Mouse (Mus musculus): Measurements from ENCODE around the gene Kif15. TPM values are rescaled to one million over a fixed set of nuclear protein-coding genes. Genes with fewer than 3 reads are reported as not detected.

Gene Kif15
- polyA plus RNA-seq, 1 experiment = 0.92 TPM

- no peak for TF ChIP-seq CTCF (IDR thresholded peaks at IDR 0.05; ENCODE audit: insufficient read depth, low read length)
- TF ChIP-seq POLR2A (IDR thresholded peaks at IDR 0.05; ENCODE audit: borderline replicate concordance, extremely low read depth, low read depth, low read length) = no peak
These were observed 53.9 kb downstream of the Kif15 start for GRCm38 (mm10) chr9:123004718-123005117.

DNA sequence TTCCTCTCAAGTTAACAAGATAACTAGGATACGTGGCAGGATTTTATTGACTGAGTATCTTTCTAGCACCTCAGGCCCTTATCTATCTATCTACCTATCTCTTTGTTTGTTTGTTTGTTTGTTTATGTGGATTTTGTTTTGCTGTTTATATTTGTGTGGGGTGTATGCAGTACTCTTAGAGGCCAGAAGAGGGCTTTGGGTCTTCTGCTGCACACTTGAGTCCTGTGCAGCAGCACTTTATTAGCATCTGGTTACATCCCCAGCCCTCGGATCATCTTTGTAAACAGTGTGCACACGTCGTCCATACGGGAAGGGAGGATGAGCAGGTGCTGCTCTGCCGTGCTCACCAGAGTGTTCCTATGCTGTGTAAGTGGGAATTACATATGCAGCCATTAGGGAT is 55.2 kb downstream of the Kif15 start:
- no peak overlapping the region for H3K4me3 ChIP-seq (replicated peaks; ENCODE audit: extremely low read depth, low read depth, low read length)
- 70% methylated on average over 6 of the region's 6 CpGs for WGBS
- TF ChIP-seq CTCF (IDR thresholded peaks at IDR 0.05; ENCODE audit: insufficient read depth, low read length) = 0 out of 2 replicates have a peak, but pooled peaks have one; percentile 7
- TF ChIP-seq POLR2A (IDR thresholded peaks at IDR 0.05; ENCODE audit: borderline replicate concordance, extremely low read depth, low read depth, low read length) = no peak

More at GRCm38 (mm10) chr9:123004718-123005117, 53.9 kb downstream of the Kif15 start:
- DNase-seq = no peak
- no peaks in the 10 kb centered on the region for H3K4me1 ChIP-seq (ENCODE audit: control insufficient read depth, insufficient read depth, low read length)
- no peak overlapping the region for H3K4me3 ChIP-seq (replicated peaks; ENCODE audit: extremely low read depth, low read depth, low read length)
- 96% methylated on average over 2 of the region's 2 CpGs for WGBS

DNA sequence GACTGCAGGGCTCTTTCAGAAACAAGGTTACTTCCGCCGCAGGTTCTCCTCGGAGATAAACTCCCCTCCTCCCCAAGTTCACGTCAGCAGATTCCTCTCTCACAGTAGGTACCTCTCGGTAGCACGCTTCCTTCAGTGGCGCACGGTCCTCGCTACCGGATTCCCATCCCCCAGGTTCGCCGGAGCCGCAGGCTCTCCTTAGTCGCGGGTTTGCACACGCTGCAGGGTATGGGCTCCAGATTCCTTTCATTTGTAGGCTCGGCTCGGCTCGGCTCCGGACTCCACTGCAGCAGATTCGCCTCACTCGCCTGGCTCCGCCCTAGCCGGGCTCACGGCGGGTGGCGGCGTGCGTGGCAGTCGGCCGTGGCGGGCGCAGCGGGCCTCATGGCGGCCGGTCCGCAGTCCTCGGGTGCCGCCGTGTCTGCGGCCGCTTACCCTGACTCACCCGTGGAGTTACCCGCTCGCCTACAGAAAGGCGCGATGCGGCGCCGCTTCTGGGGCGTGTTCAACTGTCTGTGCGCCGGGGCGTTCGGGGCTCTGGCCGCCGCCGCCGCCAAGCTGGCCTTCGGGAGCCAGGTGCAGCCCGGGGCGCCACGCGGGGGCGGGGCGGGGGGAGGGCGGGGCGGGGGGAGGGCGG is 70.3 kb downstream of the Kif15 start, which contains the start of gene Tmem42:
TSS of gene Tmem42 (plus strand) at position 332 of the 637 bp plus-strand sequence.
- under 1% methylated on average over 51 of the region's 69 CpGs for WGBS
- TF ChIP-seq POLR2A (IDR thresholded peaks at IDR 0.05; ENCODE audit: borderline replicate concordance, extremely low read depth, low read depth, low read length) = 0 out of 2 replicates have a peak, but pooled peaks have one; percentile 23
- TF ChIP-seq CTCF (IDR thresholded peaks at IDR 0.05; ENCODE audit: insufficient read depth, low read length) = no peak
- DNase-seq = peak; percentile 83
- peak within 1 kb of the TSS; percentile 68 for H3K4me3 ChIP-seq (replicated peaks; ENCODE audit: extremely low read depth, low read depth, low read length)
- no peaks in the 10 kb centered on the region for H3K4me1 ChIP-seq (ENCODE audit: control insufficient read depth, insufficient read depth, low read length)

More for the DNA sequence above, 55.2 kb downstream of the Kif15 start:
- no peaks in the 10 kb centered on the region for H3K4me1 ChIP-seq (ENCODE audit: control insufficient read depth, insufficient read depth, low read length)
- DNase-seq = no peak

- DNase-seq = peak; percentile 53
- H3K4me3 ChIP-seq (replicated peaks; ENCODE audit: extremely low read depth, low read depth, low read length) = peak overlapping the region; percentile 52
- WGBS = 31% methylated on average over 18 of the region's 24 CpGs
- TF ChIP-seq CTCF (IDR thresholded peaks at IDR 0.05; ENCODE audit: insufficient read depth, low read length) (no peak), POLR2A (IDR thresholded peaks at IDR 0.05; ENCODE audit: borderline replicate concordance, extremely low read depth, low read depth, low read length) (no peak)
- no peaks in the 10 kb centered on the region for H3K4me1 ChIP-seq (ENCODE audit: control insufficient read depth, insufficient read depth, low read length)
These were observed 71.0 kb downstream of the Kif15 start for GRCm38 (mm10) chr9:123021636-123022379.

DNA sequence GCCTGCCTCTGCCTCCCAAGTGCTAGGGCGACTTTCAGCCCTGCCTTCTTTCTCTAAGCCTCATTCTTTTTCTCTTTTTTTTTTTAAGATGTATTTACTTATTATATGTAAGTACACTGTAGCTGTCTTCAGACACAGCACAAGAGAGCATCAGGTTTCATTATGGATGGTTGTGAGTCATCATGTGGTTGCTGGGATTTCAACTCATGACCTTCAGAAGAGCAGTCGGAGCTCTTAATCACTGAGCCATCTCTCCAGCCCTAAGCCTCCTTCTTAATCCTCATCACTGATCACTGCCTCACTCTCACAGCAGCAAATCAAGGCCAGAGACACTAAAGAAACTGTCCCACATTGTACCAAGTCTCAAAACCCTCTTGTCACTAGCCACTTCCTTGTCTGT is 73.4 kb downstream of the Kif15 start:
- TF ChIP-seq POLR2A (IDR thresholded peaks at IDR 0.05; ENCODE audit: borderline replicate concordance, extremely low read depth, low read depth, low read length) (no peak), CTCF (IDR thresholded peaks at IDR 0.05; ENCODE audit: insufficient read depth, low read length) (no peak)
- H3K4me1 ChIP-seq (ENCODE audit: control insufficient read depth, insufficient read depth, low read length) = no peaks in the 10 kb centered on the region
- H3K4me3 ChIP-seq (replicated peaks; ENCODE audit: extremely low read depth, low read depth, low read length) = no peak overlapping the region
- no peak for DNase-seq
- 78% methylated on average over 2 of the region's 2 CpGs for WGBS

DNA sequence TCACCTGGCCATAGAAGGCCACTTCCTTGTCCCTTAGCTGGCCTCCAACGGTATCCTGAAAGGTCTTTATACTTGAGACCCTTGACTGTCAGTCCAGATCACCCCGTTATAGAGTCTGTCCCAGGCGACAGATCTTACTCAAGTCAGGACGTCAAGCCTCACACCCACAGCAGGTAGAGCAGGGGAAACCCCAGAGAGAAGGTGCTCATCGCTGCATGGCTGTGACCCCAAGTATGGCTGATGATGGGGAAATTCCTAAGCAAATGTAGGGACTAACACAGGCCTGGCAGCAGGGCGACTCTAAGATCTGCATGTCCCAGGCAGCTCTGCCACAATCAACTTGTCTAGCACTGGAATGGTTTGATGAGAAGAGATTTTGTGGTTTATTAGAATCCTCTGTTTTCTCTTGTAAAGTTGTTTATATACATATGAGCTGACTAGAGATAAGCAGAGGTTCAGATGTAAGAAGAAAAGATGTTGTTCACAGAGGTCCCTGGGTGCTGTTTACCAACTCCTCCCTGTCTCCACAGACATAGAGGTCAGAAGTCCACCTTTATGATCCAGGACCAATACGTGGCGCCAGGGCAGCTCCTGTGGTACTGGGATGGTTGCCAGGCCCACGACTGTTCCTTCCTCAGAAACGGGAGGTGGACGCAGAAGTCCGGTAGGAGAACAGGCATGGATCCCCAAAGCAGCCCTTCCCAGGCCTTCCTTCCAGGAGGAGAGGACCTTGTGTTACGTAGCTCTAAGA is 80.8 kb downstream of the Kif15 start:
- Histone ChIP-seq H3K4me3 (replicated peaks; ENCODE audit: extremely low read depth, low read depth, low read length) (no peak overlapping the region), H3K4me1 (ENCODE audit: control insufficient read depth, insufficient read depth, low read length) (no peaks in the 10 kb centered on the region)
- TF ChIP-seq CTCF (IDR thresholded peaks at IDR 0.05; ENCODE audit: insufficient read depth, low read length) = no peak
- no peak for TF ChIP-seq POLR2A (IDR thresholded peaks at IDR 0.05; ENCODE audit: borderline replicate concordance, extremely low read depth, low read depth, low read length)
- DNase-seq = no peak
- WGBS = 71% methylated on average over 13 of the region's 13 CpGs

GRCm38 (mm10) chr9:123034426-123034825 is 83.6 kb downstream of the Kif15 start, which contains the start of gene Tgm4:
Gene Tgm4, plus strand, starts transcription at chr9:123034726.
- WGBS = 75% methylated on average over 4 of the region's 4 CpGs
- DNase-seq = no peak
- no peaks in the 10 kb centered on the region for H3K4me1 ChIP-seq (ENCODE audit: control insufficient read depth, insufficient read depth, low read length)
- TF ChIP-seq CTCF (IDR thresholded peaks at IDR 0.05; ENCODE audit: insufficient read depth, low read length) = no peak
- no peak for TF ChIP-seq POLR2A (IDR thresholded peaks at IDR 0.05; ENCODE audit: borderline replicate concordance, extremely low read depth, low read depth, low read length)
- no peak within 1 kb of the TSS for H3K4me3 ChIP-seq (replicated peaks; ENCODE audit: extremely low read depth, low read depth, low read length)

DNA sequence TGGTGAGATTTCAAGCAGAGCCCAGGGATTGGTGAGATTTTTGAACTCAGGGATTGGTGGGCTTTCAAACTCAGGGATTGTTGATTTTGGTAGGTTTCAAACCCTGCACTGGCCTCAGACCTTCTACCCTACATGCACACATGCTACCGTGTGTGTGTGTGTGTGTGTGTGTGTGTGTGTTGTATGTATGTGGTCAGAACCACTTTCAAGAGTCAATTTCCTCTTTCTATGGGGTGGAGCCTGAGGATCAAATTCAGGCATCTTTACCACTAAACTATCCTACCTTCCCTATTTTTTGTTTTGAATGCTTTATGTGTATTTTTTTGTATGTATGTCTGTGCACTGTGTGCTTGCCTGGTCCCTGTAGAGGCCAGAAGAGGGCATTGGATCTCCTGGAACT is 96.8 kb downstream of the Kif15 start:
- TF ChIP-seq CTCF (IDR thresholded peaks at IDR 0.05; ENCODE audit: insufficient read depth, low read length) (no peak), POLR2A (IDR thresholded peaks at IDR 0.05; ENCODE audit: borderline replicate concordance, extremely low read depth, low read depth, low read length) (no peak)
- 73% methylated on average over 1 of the region's 1 CpGs for WGBS

GRCm38 (mm10) chr9:123058724-123059292 is 108.0 kb downstream of the Kif15 start:
- no peak overlapping the region for H3K4me3 ChIP-seq (replicated peaks; ENCODE audit: extremely low read depth, low read depth, low read length)
- TF ChIP-seq CTCF (IDR thresholded peaks at IDR 0.05; ENCODE audit: insufficient read depth, low read length) (no peak), POLR2A (IDR thresholded peaks at IDR 0.05; ENCODE audit: borderline replicate concordance, extremely low read depth, low read depth, low read length) (no peak)
- no peak for DNase-seq
- H3K4me1 ChIP-seq (ENCODE audit: control insufficient read depth, insufficient read depth, low read length) = no peaks in the 10 kb centered on the region

More for the DNA sequence above, 96.8 kb downstream of the Kif15 start:
- Histone ChIP-seq H3K4me1 (ENCODE audit: control insufficient read depth, insufficient read depth, low read length) (no peaks in the 10 kb centered on the region), H3K4me3 (replicated peaks; ENCODE audit: extremely low read depth, low read depth, low read length) (no peak overlapping the region)
- no peak for DNase-seq
